ENCODE assay signal across 26 mouse cellular contexts in genomic region chr14:62468119-62468752, GRCm38 (mm10). TPM values are rescaled to one million over a fixed set of nuclear protein-coding genes. Genes with fewer than 3 reads are reported as not detected.
A peak's percentile ranks its signal among the peaks of the same experiment; 100 is the strongest.
DNase-seq lines count a peak whose midpoint lies in the region; ATAC-seq and TF ChIP-seq lines count a peak whose summit lies in the region.
"Had no signal": no experiment of that assay in that cellular context is flagged by ENCODE, and none has a peak within 500 bp of the region (broad histone marks: within the 10 kb centered on the region; RNA-seq: fewer than 3 reads in every experiment).

No protein-coding gene starts in this region.

- H3K36me3 ChIP-seq in CH12.LX (replicated peaks in 1 of 2; ENCODE audit: control insufficient read depth in 1 of 2, insufficient read depth in 1 of 2, low read length in 1 of 2) = no peaks in the 10 kb centered on the region
- no peaks in the 10 kb centered on the region for H3K36me3 ChIP-seq in ES-E14 (ENCODE audit: control insufficient read depth, insufficient read depth, low read length, poor library complexity, severe bottlenecking)
- H3K36me3 ChIP-seq in intestine, embryonic 16.5 days (ENCODE audit: control insufficient read depth, insufficient read depth, low read length) = no peaks in the 10 kb centered on the region
- H3K36me3 ChIP-seq in forebrain, postnatal 0 days (ENCODE audit: insufficient read depth) = no peaks in the 10 kb centered on the region
- H3K36me3 ChIP-seq: embryonic facial prominence, embryonic 13.5 days; embryonic facial prominence, embryonic 15.5 days; forebrain, embryonic 10.5 days; forebrain, embryonic 12.5 days had no signal

- TF ChIP-seq POLR2A in CH12.LX (IDR thresholded peaks at IDR 0.05; ENCODE audit: low read depth, low read length) = no peak

- dilution Hi-C loops in CH12.LX (cut with MboI; ENCODE audit: extremely low pct_ligation_motif_present, extremely low pct_unique_long_range_greater_than_20kb, low sequenced_read_pairs) = no loop called here

- H3K4me1 ChIP-seq in CH12.LX (ENCODE audit: control insufficient read depth in 1 of 2, insufficient read depth in 2 of 2) = peaks cover 0 to 21% of the 10 kb centered on the region in 2 experiments; a peak in 2 of 4 replicates
- peaks cover 0 to 5% of the 10 kb centered on the region in 2 experiments; a peak in 1 of 4 replicates for H3K4me1 ChIP-seq in ES-E14 (ENCODE audit: control insufficient read depth in 2 of 2, insufficient read depth in 2 of 2, low read length in 2 of 2, poor library complexity in 1 of 2)
- H3K4me1 ChIP-seq in intestine, embryonic 16.5 days (ENCODE audit: control insufficient read depth, insufficient read depth, low read length) = no peaks in the 10 kb centered on the region
- H3K4me1 ChIP-seq in forebrain, postnatal 0 days (ENCODE audit: insufficient read depth) = no peaks in the 10 kb centered on the region
- H3K4me1 ChIP-seq: embryonic facial prominence, embryonic 15.5 days had no signal

- 63% methylated on average over 6 of the region's 6 CpGs for WGBS in intestine, embryonic 16.5 days
- WGBS in forebrain, postnatal 0 days = 84% methylated on average over 6 of the region's 6 CpGs

- DNase-seq in CH12.LX (ENCODE audit: extremely low read depth) = no peak
- DNase-seq in ES-E14 (ENCODE audit: low read depth, low spot score) = no peak
- no peak for DNase-seq in cerebellum, adult 11 months
- DNase-seq in forebrain, postnatal 0 days = no peak
- DNase-seq in right cerebral cortex, postnatal 14 days = no peak
- DNase-seq: adrenal gland, adult 2 months; adrenal gland, postnatal 10 days; adrenal gland, postnatal 36 days; cerebellum, adult 18-20 months; cerebellum, adult 8-10 months; cerebellum, adult 9-11 months; cerebellum, postnatal 14 days; cerebellum, postnatal 36 days; embryo, embryonic 11 days had no signal

- ATAC-seq in intestine, embryonic 16.5 days = peak; percentile 78
- no peak for ATAC-seq in forebrain, postnatal 0 days
- ATAC-seq: forebrain, embryonic 14.5 days; forebrain, embryonic 16.5 days had no signal

- no peak for TF ChIP-seq CTCF in CH12.LX (conservative IDR thresholded peaks at IDR 0.05 in 1 of 2, IDR thresholded peaks at IDR 0.05 in 1 of 2; ENCODE audit: low read depth in 2 of 2, low read length in 2 of 2)
- no peak for TF ChIP-seq CTCF in forebrain, postnatal 0 days (IDR thresholded peaks at IDR 0.05; ENCODE audit: low read depth)

- H3K4me3 ChIP-seq in CH12.LX (replicated peaks in 1 of 3; ENCODE audit: low read depth in 2 of 3, low read length in 2 of 3, poor library complexity in 1 of 3) (no peak overlapping the region), ES-E14 (ENCODE audit: insufficient read depth in 1 of 2, low read depth in 1 of 2, low read length in 2 of 2, poor library complexity in 1 of 2, severe bottlenecking in 1 of 2) (no peak overlapping the region)
- no peak overlapping the region for H3K4me3 ChIP-seq in intestine, embryonic 16.5 days (ENCODE audit: low read length)
- no peak overlapping the region for H3K4me3 ChIP-seq in forebrain, postnatal 0 days (ENCODE audit: low read depth, low read length)
- H3K4me3 ChIP-seq: embryonic facial prominence, embryonic 13.5 days; embryonic facial prominence, embryonic 15.5 days; erythroblast, embryonic 14.5 days; forebrain, embryonic 10.5 days; forebrain, embryonic 12.5 days had no signal

- H3K9ac ChIP-seq in CH12.LX (ENCODE audit: insufficient read depth, low read depth) (no peak overlapping the region), ES-E14 (ENCODE audit: insufficient read depth, low read depth, low read length, poor library complexity, severe bottlenecking) (no peak overlapping the region)
- H3K9ac ChIP-seq in intestine, embryonic 16.5 days (ENCODE audit: low read depth, low read length) = no peak overlapping the region
- H3K9ac ChIP-seq in forebrain, postnatal 0 days = no peak overlapping the region
- H3K9ac ChIP-seq: embryonic facial prominence, embryonic 13.5 days; embryonic facial prominence, embryonic 15.5 days; forebrain, embryonic 12.5 days had no signal

- TF ChIP-seq EP300 in CH12.LX (IDR thresholded peaks at IDR 0.05; ENCODE audit: low read length) = no peak

- H3K9me3 ChIP-seq in CH12.LX (replicated peaks; ENCODE audit: low read length) (no peaks in the 10 kb centered on the region), ES-E14 (ENCODE audit: control insufficient read depth, insufficient read depth, low read depth, low read length) (no peaks in the 10 kb centered on the region)
- no peaks in the 10 kb centered on the region for H3K9me3 ChIP-seq in intestine, embryonic 16.5 days (ENCODE audit: control insufficient read depth, low read length)
- H3K9me3 ChIP-seq in forebrain, postnatal 0 days (ENCODE audit: low read length) = no peaks in the 10 kb centered on the region
- H3K9me3 ChIP-seq: embryonic facial prominence, embryonic 13.5 days; embryonic facial prominence, embryonic 15.5 days; forebrain, embryonic 10.5 days; forebrain, embryonic 12.5 days had no signal

- no peaks in the 10 kb centered on the region for H3K79me2 ChIP-seq in CH12.LX (replicated peaks; ENCODE audit: control insufficient read depth, extremely low read depth, insufficient read depth, poor library complexity, severe bottlenecking)

- H3K4me2 ChIP-seq in CH12.LX (ENCODE audit: insufficient read depth, low read depth, poor library complexity, severe bottlenecking) = no peak overlapping the region
- no peak overlapping the region for H3K4me2 ChIP-seq in intestine, embryonic 16.5 days (ENCODE audit: low read depth, low read length)
- no peak overlapping the region for H3K4me2 ChIP-seq in forebrain, postnatal 0 days (ENCODE audit: low read depth)
- H3K4me2 ChIP-seq: embryonic facial prominence, embryonic 13.5 days; embryonic facial prominence, embryonic 15.5 days; forebrain, embryonic 12.5 days had no signal

- no peaks in the 10 kb centered on the region for H3K27me3 ChIP-seq in CH12.LX (replicated peaks)
- H3K27me3 ChIP-seq in intestine, embryonic 16.5 days (replicated peaks; ENCODE audit: control insufficient read depth, insufficient read depth, low read length) = no peaks in the 10 kb centered on the region
- no peaks in the 10 kb centered on the region for H3K27me3 ChIP-seq in forebrain, postnatal 0 days (ENCODE audit: insufficient read depth, low read length)
- H3K27me3 ChIP-seq: embryonic facial prominence, embryonic 15.5 days had no signal

- in situ Hi-C loops in CH12.LX (cut with MboI; ENCODE audit: low pct_ligation_motif_present, low pct_unique_long_range_greater_than_20kb, low sequenced_read_pairs) = loop anchor here (25.0 kb wide), 3 partner anchors 381 to 906 kb away; partner anchors contain the start of gene Spryd7
- in situ Hi-C loops in ES-E14 (cut with MboI; ENCODE audit: low sequenced_read_pairs in 2 of 2, unreplicated experiment in 2 of 2) = no loop called here

- H3K27ac ChIP-seq in CH12.LX (ENCODE audit: insufficient read depth, low read depth) (no peak overlapping the region), ES-E14 (ENCODE audit: insufficient read depth, low read depth, low read length, poor library complexity, severe bottlenecking) (no peak overlapping the region)
- peak overlapping the region; percentile 38; the same call in 1 of the 2 replicates for H3K27ac ChIP-seq in intestine, embryonic 16.5 days (ENCODE audit: low read length)
- H3K27ac ChIP-seq in forebrain, postnatal 0 days (ENCODE audit: low read depth, low read length) = no peak overlapping the region
- H3K27ac ChIP-seq: embryonic facial prominence, embryonic 13.5 days; embryonic facial prominence, embryonic 15.5 days; forebrain, embryonic 10.5 days; forebrain, embryonic 12.5 days had no signal

- no peak for TF ChIP-seq RAD21 in CH12.LX (IDR thresholded peaks at IDR 0.05; ENCODE audit: low read depth, low read length)

TF ChIP-seq in CH12.LX, 34 proteins besides CTCF, POLR2A, EP300 and RAD21:
- TF ChIP-seq NRF1 (IDR thresholded peaks at IDR 0.05; ENCODE audit: low read depth, low read length) = no peak
- TF ChIP-seq MAFK (IDR thresholded peaks at IDR 0.05; ENCODE audit: insufficient replicate concordance, low read length) = peak; percentile 58; the same call in 1 of the 2 replicates

TF ChIP-seq in ES-E14, 5 proteins besides CTCF, POLR2A, EP300 and RAD21:
- TF ChIP-seq ZNF384 (IDR thresholded peaks at IDR 0.05; ENCODE audit: low read depth, low read length) = no peak
- TF ChIP-seq HCFC1 (IDR thresholded peaks at IDR 0.05; ENCODE audit: borderline replicate concordance, insufficient read depth, low read length) = no peak
- TF ChIP-seq CHD2 (IDR thresholded peaks at IDR 0.05; ENCODE audit: low read depth, low read length) = no peak
- TF ChIP-seq MAFK (IDR thresholded peaks at IDR 0.05; ENCODE audit: insufficient read depth, low read depth, low read length) = peak; percentile 55; the same call in 1 of the 2 replicates

RNA-seq across cellular contexts. Expression of gene Gucy1b2, which starts 12.1 kb away (rescaled TPM):
- not detected in 2 replicates for total RNA-seq in CH12.LX (2012; rRNA removed)
- not detected in 2 replicates for total RNA-seq in CH12.LX (2014; rRNA removed)
- not detected in 2 replicates for polyA plus RNA-seq in CH12.LX (2012; ENCODE audit: insufficient read length, low read depth)
- not detected in 2 replicates for total RNA-seq in ES-E14 (2012; rRNA removed)
- polyA plus RNA-seq in intestine, embryonic 16.5 days (2015; fragmentation: Nextera tagmentation; extraction: Ambion mirVana) = 0.06 TPM in 1 of 2 replicates, not detected in the other
- 0.92 and 1.4 TPM in 2 replicates for total RNA-seq in forebrain, postnatal 0 days (2014; rRNA removed)
- 0.64 and 0.84 TPM in 2 replicates for polyA plus RNA-seq in forebrain, postnatal 0 days (2015; fragmentation: Nextera tagmentation; extraction: Ambion mirVana)
- total RNA-seq: common myeloid progenitor, adult 5-6 weeks; MEL had no signal
- polyA plus RNA-seq: C2C12; embryonic facial prominence, embryonic 11.5 days; erythroblast, embryonic 14.5 days had no signal
